Mouse (Mus musculus) liver, embryonic 14.5 days (tissue): ENCODE measurements around the gene Cd36. TPM values are rescaled to one million over a fixed set of nuclear protein-coding genes. Genes with fewer than 3 reads are reported as not detected.

ENCODE experiments used
- ATAC-seq: fragments of 200-750 bp; cut with Nextera tagmentation; 2 replicates; pipeline ENCODE4 v1.8.0; 2017; ENCODE audit warnings: moderate number of reproducible peaks, mild to moderate bottlenecking, moderate library complexity; ENCODE audit not compliant: insufficient read depth
- DNase-seq, 3 experiments: peaks; one replicate each; pipeline ENCODE4 v3.0.0-alpha.2; 2012 to 2013; ENCODE audit warnings: low read depth in 3 of 3, low spot score in 3 of 3
- H3K27ac ChIP-seq: fragments of 300-500 bp; sonication (generic); 2 replicates; pipeline ENCODE4 v1.5.1; 2014; ENCODE audit warnings: moderate library complexity, mild to moderate bottlenecking, control low read depth, inconsistent platforms
- H3K27me3 ChIP-seq: fragments of 300-500 bp; sonication (generic); 2 replicates; pipeline ENCODE4 v1.6.1; 2014; ENCODE audit warnings: mild to moderate bottlenecking, low read length, moderate library complexity; ENCODE audit not compliant: control insufficient read depth, insufficient read depth
- H3K36me3 ChIP-seq: fragments of 300-500 bp; sonication (generic); replicated peaks from 2 replicates; pipeline ENCODE4 v1.6.1; 2014; ENCODE audit warnings: low read depth; ENCODE audit not compliant: control insufficient read depth, insufficient read depth
- H3K4me1 ChIP-seq, 2 experiments: fragments of 200-500 bp in 1 of 2; fragments of 300-500 bp in 1 of 2; sonication (generic) in 1 of 2; replicated peaks; 2 replicates each; pipeline ENCODE4 v1.6.1; 2012 to 2014; ENCODE audit warnings: antibody characterized with exemption in 1 of 2, inconsistent platforms in 1 of 2, low read length in 1 of 2; ENCODE audit not compliant: control insufficient read depth in 2 of 2, insufficient read depth in 2 of 2
- H3K4me2 ChIP-seq: fragments of 300-500 bp; sonication (generic); 2 replicates; pipeline ENCODE4 v1.6.1; 2014; ENCODE audit warnings: low read depth, mild to moderate bottlenecking, control low read depth, moderate library complexity
- H3K4me3 ChIP-seq, 2 experiments: fragments of 200-500 bp in 1 of 2; fragments of 300-500 bp in 1 of 2; sonication (generic) in 1 of 2; 2 replicates each; pipeline ENCODE4 v1.5.1; 2012 to 2014; ENCODE audit warnings: low read depth in 2 of 2, low read length in 2 of 2, mild to moderate bottlenecking in 2 of 2, control low read depth in 1 of 2, inconsistent platforms in 1 of 2, moderate library complexity in 1 of 2; ENCODE audit not compliant: insufficient read depth in 1 of 2
- H3K9ac ChIP-seq: fragments of 300-500 bp; sonication (generic); replicated peaks from 2 replicates; pipeline ENCODE4 v1.6.1; 2014; ENCODE audit warnings: mild to moderate bottlenecking, control low read depth, moderate library complexity
- H3K9me3 ChIP-seq: fragments of 300-500 bp; sonication (generic); 2 replicates; pipeline ENCODE4 v1.6.1; 2016; ENCODE audit warnings: low read length, mixed read lengths; ENCODE audit not compliant: control insufficient read depth
- CTCF ChIP-seq: IDR thresholded peaks from 2 replicates; pipeline ENCODE4 v1.5.1; 2016; ENCODE audit warnings: antibody characterized with exemption, low read depth, control low read depth
- EP300 ChIP-seq: IDR thresholded peaks from 2 replicates; pipeline ENCODE4 v1.6.1; 2016; ENCODE audit warnings: antibody characterized with exemption, low read depth
- WGBS: fragments of 180-500 bp; shearing (Covaris S2); extraction: QIAGEN DNeasy Blood & Tissue Kit; methylation state at CpG from one replicate; pipeline ENCODE4 v1.1.7; 2014; ENCODE audit not compliant: insufficient replicate concordance; 5-methylcytosine and 5-hydroxymethylcytosine counted together
- polyA plus RNA-seq, 2 experiments: library from polyadenylated mRNA; depleted of rRNA in 1 of 2; stranded (reverse) in 1 of 2; unstranded in 1 of 2; fragments of >200 nt; fragmentation: Nextera tagmentation in 1 of 2; extraction: Ambion mirVana in 1 of 2; gene quantifications; 2 replicates each; pipeline versions ENCODE4 v1.2.1 to v1.2.3; 2012 to 2014

The Cd36 gene
- polyA plus RNA-seq, 2 experiments: 9.3 to 25.9 TPM

DNA sequence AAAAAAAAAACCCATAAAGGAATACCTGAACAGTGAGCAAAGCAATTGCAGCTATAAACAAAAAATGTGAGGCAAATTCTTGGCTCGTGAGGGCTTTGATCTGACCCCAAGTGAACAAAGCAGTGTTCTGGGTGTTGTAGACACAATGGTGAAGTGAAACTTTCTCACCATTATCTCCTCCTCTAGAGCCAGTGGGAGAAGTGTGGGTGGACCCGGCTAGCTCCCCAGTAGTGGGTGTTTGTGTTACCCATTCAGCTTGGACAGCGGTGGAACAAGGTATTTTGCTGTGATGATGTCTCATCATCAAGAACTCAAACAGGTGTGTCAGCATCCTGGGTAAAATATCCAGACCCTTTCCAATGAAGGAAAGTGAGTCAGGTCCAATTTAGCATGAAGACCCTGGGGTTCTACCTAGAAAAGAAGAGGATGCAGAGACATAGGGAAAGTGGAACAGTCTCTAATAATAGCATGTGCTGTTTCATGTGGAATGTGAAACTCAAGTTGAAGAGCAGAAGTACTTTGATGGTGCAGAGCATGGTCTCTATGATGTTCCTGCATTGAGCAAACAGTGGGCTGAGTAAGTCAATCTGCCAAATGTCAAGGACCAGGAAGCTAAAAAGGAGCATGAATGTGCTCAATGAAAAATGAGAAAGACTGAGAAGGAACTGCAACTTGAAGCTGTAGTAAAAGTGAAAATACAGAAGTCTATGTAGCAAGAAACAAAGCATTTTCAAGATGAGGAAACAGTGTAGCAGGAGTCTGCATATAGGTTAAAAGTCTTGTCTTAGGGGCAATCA is 34.3 kb downstream of the Cd36 start:
- Histone ChIP-seq H3K9me3 (no peaks in the 10 kb centered on the region), H3K27me3 (no peaks in the 10 kb centered on the region), H3K4me1 (no peaks in the 10 kb centered on the region), H3K4me2 (no peak overlapping the region), H3K27ac (no peak overlapping the region), H3K4me3 (no peak overlapping the region), H3K9ac (no peak overlapping the region), H3K36me3 (no peaks in the 10 kb centered on the region)
- DNase-seq (no peak), ATAC-seq (no peak)
- WGBS: 63% methylated on average over 3 of the region's 3 CpGs
- TF ChIP-seq EP300 (no peak), CTCF (no peak)

DNA sequence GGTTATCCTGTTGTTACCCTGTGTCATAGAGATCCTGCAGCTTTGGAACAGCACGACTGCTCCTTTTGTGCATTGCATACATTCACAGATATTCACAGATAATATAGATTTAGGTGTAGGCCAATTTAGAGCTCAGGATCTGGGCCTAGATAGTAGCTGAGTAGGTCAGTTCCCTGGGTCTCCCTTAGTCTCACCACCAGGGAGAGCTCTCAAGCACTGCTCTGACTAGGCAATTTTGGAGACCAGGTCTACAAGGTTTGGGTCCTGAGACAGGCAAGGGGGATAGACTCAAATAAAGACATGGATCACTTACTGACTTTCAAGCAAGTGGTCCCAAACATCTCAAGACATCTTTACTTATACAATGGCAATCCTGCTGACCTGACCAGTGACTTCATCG is 38.0 kb downstream of the Cd36 start:
- H3K9ac ChIP-seq: no peak overlapping the region
- no peak overlapping the region for H3K27ac ChIP-seq
- H3K27me3 ChIP-seq: no peaks in the 10 kb centered on the region
- H3K4me3 ChIP-seq: no peak overlapping the region
- no peaks in the 10 kb centered on the region for H3K36me3 ChIP-seq
- peak; percentile 40 for TF ChIP-seq CTCF
- no peak for TF ChIP-seq EP300
- ATAC-seq (peak; percentile 52), DNase-seq (no peak)
- no peaks in the 10 kb centered on the region for H3K9me3 ChIP-seq
- H3K4me1 ChIP-seq: no peaks in the 10 kb centered on the region
- WGBS: 65% methylated on average over 2 of the region's 2 CpGs
- no peak overlapping the region for H3K4me2 ChIP-seq

DNA sequence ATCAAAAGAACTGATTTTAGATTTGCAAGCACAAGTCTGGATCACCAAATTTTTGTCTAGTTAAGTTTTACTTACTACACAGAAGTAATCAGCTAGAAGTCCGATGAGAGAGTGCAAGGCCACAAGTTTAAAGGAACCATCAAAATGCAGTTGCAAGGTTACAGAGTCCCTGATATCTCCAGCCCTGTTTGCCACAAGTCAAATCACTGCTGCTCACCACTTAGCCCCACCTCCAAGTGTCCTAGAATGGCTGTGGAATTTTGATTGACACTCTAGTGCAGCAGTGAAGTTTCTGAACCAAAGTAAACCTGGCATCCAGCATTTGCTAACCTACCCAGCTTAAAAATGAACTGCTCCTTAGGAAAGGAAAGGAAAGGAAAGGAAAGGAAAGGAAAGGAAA is 39.0 kb downstream of the Cd36 start:
- H3K36me3 ChIP-seq: no peaks in the 10 kb centered on the region
- H3K4me2 ChIP-seq: no peak overlapping the region
- H3K9me3 ChIP-seq: no peaks in the 10 kb centered on the region
- H3K4me3 ChIP-seq: no peak overlapping the region
- no peaks in the 10 kb centered on the region for H3K27me3 ChIP-seq
- ATAC-seq (no peak), DNase-seq (no peak)
- no peak overlapping the region for H3K9ac ChIP-seq
- no peak overlapping the region for H3K27ac ChIP-seq
- 61% methylated on average over 1 of the region's 1 CpGs for WGBS
- TF ChIP-seq CTCF: no peak
- no peak for TF ChIP-seq EP300
- H3K4me1 ChIP-seq: no peaks in the 10 kb centered on the region

DNA sequence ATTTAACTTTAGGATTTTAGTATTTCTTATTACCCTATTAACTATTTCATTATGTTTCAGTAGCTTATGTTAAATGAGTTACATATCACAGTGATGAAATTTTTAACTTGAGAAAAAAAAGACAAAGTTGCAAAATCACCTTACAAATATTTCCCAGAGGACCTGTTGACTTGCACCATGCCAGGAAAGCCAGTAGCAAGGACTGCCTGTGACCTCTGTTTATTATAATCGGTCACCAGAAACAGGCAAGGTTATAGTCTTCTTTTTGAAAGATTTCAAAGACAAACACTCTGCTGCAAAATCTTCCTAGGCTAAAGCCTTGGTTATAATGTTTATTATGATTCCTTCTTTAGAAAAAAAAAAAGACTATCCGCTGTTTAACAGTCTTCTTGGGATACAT is 39.9 kb downstream of the Cd36 start:
- TF ChIP-seq EP300 (no peak), CTCF (no peak)
- H3K9me3 ChIP-seq: no peaks in the 10 kb centered on the region
- no peak overlapping the region for H3K4me2 ChIP-seq
- H3K36me3 ChIP-seq: no peaks in the 10 kb centered on the region
- DNase-seq: no peak
- H3K4me1 ChIP-seq: no peaks in the 10 kb centered on the region
- H3K27me3 ChIP-seq: no peaks in the 10 kb centered on the region
- H3K27ac ChIP-seq: no peak overlapping the region
- no peak overlapping the region for H3K4me3 ChIP-seq
- H3K9ac ChIP-seq: no peak overlapping the region
- no peak for ATAC-seq
- WGBS: 73% methylated on average over 2 of the region's 2 CpGs

DNA sequence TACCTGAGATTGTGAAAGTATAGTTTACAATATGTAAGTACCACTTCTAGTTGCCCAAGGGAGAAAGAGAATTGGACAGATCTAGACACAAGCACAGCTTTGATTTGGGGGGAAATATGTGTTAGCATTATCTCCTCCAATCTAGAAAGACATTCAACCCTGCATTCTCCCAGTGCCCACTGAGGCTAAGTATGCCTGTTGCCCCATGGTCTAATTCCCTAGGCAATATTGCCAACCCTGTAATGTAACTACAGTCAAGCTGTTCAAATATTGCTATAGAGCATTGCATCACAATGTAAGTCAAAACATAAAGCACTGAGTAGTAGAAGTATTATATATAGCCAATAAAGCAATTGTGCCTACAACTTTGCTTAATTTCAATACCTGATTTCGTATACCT is 40.3 kb downstream of the Cd36 start:
- Histone ChIP-seq H3K36me3 (no peaks in the 10 kb centered on the region), H3K27me3 (no peaks in the 10 kb centered on the region), H3K4me3 (no peak overlapping the region), H3K27ac (no peak overlapping the region), H3K9ac (no peak overlapping the region), H3K4me2 (no peak overlapping the region), H3K9me3 (no peaks in the 10 kb centered on the region), H3K4me1 (no peaks in the 10 kb centered on the region)
- ATAC-seq (no peak), DNase-seq (no peak)
- WGBS: 74% methylated on average over 1 of the region's 1 CpGs
- TF ChIP-seq EP300: no peak
- TF ChIP-seq CTCF: no peak
